Mouse (Mus musculus) thymus, postnatal 14 days (tissue): ENCODE data around the gene Ankrd55.
A peak's percentile ranks its signal among the peaks of the same experiment; 100 is the strongest.
"Not testable (repeated sequence)": the region's sequence is repeated elsewhere in the genome, so short reads cannot be mapped to it uniquely, and the experiment has no call there.

Experiments used
- DNase-seq: peaks from one replicate; pipeline ENCODE4 v3.0.0; 2021

Ankrd55 gene

GRCm38 (mm10) chr13:112416410-112417162, 128.3 kb downstream of the Ankrd55 start:
- no peak for DNase-seq

GRCm38 (mm10) chr13:112417163-112417523, 128.9 kb downstream of the Ankrd55 start:
- DNase-seq, result no peak

- DNase-seq, result peak; percentile 78
Measured at GRCm38 (mm10) chr13:112417861-112418423, 129.7 kb downstream of the Ankrd55 start.

DNA sequence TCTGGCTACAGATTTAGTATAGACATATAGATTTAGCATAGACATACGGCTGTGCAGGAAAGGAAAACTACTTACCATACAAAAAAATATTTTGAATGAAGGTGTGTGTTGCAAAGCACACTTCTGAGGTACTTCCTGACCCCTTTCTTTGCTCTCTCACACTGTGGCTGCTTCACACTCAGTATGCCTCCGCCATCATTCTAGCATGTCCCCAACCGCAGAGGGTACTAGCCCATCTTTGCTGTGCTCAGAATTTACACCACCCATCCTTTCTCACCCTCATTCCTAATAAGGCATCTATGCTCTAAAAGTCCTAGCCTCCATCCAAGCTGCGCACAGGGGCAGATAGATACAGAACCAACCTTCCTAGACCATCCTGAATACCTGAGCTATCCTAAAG, 130.3 kb downstream of the Ankrd55 start:
- peak; percentile 67 for DNase-seq

- DNase-seq, result peak; percentile 79
Measured at GRCm38 (mm10) chr13:112424212-112424611, 136.0 kb downstream of the Ankrd55 start.

- DNase-seq, result peak; percentile 79
Measured at GRCm38 (mm10) chr13:112424635-112425034, 136.4 kb downstream of the Ankrd55 start.

GRCm38 (mm10) chr13:112425181-112425654, 137.0 kb downstream of the Ankrd55 start:
- DNase-seq, result peak; percentile 55

- peak; percentile 63 for DNase-seq
Measured at GRCm38 (mm10) chr13:112426265-112427135, 138.2 kb downstream of the Ankrd55 start.

DNA sequence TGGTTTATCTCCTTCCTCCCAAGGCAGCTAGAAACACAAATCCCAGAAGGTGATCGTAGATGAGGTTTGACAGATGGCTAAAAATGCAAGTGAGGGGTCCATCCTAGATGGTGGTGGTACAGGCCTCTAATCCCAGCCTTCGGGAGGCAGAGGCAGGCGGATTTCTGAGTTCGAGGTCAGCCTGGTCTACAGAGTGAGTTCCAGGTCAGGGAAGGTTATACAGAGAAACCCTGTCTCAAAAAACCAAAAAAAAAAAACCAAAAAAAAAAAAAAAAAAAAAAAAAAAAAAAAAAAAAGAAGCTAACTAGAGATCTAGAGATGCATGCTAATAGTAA, 138.9 kb downstream of the Ankrd55 start:
- not testable (repeated sequence) for DNase-seq

- peak; percentile 73 for DNase-seq
Measured at GRCm38 (mm10) chr13:112427521-112427920, 139.3 kb downstream of the Ankrd55 start.

GRCm38 (mm10) chr13:112433271-112433670, 145.0 kb downstream of the Ankrd55 start:
- DNase-seq, result peak; percentile 81
